Mouse (Mus musculus): Measurements from ENCODE around the gene Pygl.
"Not testable (repeated sequence)": the region's sequence is repeated elsewhere in the genome, so short reads cannot be mapped to it uniquely, and the experiment has no call there.

Gene Pygl

DNA sequence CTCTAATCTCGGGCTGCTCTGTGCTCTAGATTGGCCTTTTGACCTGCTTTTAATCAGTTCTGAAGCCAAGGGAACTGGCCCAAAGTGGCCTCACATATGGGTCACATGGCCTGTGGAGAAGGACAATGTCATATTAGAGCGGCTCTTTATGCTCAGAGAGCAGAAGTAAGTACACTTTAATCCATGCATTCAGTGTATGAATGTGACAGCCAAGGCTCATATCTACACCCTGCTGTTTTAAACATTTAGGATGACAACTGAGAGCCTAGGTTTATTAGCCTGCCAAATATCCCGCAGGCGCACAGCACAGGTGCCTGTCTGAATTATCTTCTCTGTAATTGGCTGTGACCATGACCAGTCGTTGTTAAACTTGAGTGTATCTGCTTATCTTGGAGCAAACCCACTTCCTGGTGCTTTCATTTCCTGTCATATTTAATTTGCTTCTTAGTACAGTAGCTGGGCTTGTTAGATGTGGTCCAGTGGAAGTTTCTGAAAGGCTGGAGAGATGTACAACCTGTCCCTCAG is 794 bp upstream of the Pygl start:
- in situ Hi-C loops (cut with MboI, MseI): loop anchor here (5.0 to 10.0 kb wide), 2 partner anchors 200 to 683 kb away; no protein-coding TSS in a partner anchor

DNA sequence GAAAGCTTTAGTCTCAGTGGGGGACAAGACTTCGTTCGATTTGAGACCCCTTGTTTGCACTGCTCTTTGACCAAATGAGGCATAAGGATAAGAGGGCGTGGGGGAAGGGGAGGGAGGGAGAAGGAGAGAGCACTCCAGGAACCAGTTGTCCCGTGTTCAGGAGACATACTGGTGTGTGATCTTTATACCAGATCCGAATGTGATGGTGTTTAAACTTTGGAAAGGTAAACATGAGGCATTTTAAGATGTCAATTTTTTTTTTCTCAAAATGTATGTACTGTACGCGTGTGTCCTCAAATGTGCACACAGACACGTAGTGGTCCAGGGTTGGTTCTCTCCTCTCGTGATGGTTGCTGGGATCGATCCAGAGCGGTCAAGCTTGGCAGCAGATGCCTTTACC is 3.1 kb downstream of the Pygl start:
- in situ Hi-C loops (cut with MboI, MseI): no loop called here

DNA sequence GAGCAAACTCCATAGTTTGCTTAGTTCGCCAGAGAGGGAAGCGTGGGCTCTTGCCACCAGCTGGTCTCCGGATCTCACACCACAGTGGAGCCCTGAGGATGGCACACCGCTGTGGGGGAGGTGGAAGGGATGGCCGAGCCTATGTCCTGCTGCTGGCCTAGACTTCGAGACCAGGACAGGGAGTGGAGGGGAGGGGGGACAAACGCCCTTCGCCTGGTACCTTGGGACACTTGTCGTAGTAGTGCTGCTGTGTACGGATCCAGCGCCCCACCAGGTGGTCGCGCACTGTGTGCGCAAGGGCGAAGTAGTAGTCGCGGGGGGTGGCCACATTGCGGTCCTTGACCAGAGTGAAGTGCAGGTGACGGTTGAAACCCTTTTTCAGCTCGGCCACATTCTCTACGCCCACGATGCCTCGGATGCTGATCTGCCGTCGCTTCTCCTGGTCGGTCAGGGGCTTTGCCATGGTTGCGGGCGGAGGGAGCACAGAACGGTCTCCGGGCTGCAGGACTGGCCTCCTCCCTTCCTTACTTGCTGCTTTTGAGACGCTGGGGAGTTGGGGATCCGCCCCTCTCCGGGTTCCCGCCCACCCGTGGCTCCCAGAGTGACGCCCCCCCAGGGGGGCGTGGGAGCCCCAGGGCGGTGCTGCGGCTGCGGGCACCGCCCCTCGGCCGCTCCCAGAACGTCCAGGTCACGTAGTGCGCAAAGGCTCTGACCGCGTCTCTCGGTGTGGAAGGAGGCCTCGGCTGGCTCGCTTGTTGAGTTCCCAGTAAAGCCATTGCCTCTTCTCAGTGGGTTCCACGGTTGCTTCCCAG is 4.0 kb downstream of the Pygl start:
- in situ Hi-C loops (cut with MboI, MseI): no loop called here

GRCm38 (mm10) chr12:70226655-70227054 is 4.6 kb downstream of the Pygl start:
- in situ Hi-C loops (cut with MboI, MseI): no loop called here

DNA sequence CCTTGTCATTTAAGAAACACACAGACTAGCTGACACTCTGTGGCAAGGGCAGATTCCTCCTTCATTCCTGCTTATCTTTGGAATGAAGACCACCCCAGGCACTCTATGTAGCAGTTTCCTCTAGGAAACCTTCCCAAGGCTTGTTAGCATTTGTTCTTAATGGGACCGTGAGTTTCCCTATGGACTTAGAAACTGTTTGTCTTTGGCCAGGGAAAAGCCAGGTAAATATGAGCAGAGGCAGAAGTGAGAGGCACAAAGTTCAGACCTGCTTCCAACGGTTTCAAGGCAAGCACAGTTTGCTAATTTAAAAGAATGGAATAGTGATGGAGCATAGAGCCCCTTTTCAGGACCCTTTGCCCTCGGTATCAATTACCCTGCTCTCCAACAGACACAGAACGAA is 8.0 kb downstream of the Pygl start:
- in situ Hi-C loops (cut with MboI, MseI): no loop called here

DNA sequence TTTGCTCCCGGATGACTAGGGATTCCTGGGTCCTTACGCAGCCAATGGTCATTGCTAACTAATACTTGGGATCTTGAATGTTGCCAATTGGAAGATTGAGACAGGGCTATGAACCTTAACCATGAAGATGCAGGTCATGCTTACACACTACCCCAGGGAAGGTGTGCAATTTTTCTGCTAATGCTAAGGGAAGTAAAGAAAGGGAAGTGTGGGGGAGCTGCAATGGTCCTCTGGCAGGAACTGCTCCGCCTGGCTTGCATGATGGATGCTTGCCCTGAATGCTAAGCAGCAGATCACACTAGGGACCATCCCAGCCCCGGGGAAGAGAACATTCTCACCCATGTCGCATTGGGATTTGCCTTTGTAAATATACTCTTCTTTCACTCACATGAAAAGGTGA is 9.9 kb downstream of the Pygl start:
- in situ Hi-C loops (cut with MboI, MseI): no loop called here

DNA sequence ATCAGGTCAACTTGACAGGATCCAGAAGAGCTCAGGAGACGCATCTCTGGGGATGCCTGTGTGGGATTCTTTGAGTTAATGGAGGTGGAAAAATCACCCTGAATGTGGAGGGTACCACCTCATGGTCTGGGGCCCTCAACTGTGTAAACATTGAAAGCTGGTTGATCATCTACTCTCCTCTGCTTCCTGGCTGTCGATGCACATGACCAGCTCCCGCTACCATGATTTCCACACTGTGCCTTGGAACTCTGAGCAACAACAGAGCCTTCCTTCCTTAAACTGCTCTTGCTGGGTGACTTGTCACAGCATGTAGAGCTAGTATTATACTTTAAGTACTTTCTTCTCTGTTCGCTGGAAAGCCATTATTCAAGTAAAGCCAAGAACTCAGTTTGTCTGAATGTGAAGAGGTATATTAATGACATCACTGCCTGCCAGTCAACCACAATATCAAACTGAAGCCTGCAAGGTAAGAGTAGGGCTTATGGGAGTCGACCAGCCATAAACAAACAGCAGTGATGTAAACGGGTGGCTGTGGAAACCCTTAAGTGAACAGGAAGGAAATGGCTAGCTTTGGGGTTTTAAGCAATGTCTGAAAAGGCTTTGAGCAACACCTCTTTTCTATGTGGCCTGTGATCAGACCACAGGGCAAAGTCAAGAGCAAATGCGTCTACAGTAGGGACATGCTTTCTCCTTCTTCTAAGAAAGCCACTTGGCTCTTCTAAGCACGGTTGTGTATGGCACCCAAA is 12.3 kb downstream of the Pygl start:
- in situ Hi-C loops (cut with MboI, MseI): no loop called here

- in situ Hi-C loops (cut with MboI, MseI): no loop called here
Measured at GRCm38 (mm10) chr12:70216229-70216800, 15.0 kb downstream of the Pygl start.

DNA sequence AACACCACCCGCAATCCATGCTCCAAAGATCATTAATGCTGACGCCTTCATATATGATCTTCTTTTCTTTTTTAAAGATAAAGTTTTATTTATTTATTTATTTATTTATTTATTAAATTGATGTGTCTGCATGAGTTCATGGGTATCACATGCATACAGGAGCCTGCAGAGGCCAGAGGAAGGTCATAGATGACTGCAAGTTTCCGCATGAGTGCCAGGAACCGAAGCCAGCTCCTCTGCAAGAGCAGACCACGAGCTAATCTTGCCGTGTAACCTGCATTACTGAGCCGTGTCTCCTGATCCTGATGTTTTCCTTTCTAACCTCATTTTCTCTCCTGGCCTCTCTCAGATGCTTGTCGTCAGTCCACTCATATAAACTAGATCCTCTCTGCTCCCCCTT is 17.0 kb downstream of the Pygl start:
- in situ Hi-C loops (cut with MboI, MseI): no loop called here

DNA sequence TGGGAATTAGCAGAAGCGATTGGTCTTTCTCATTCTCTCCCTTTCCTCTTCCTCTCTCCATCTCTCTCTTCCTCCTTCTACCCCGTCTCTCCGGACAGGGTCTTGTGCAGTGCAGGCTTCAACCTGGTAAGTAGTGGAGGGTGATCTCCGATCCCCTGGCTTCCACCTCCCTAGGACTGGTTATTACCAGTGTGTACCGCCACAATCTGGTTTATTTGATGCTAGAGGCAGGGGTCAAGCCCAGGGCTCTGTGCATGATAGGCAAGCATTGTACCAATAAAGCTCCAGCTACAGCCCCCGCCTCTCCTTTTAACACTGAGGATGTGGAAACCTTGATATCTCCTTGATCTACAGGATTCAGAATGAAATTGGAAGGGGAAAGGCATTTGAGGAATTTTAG is 17.7 kb downstream of the Pygl start:
- in situ Hi-C loops (cut with MboI, MseI): no loop called here

DNA sequence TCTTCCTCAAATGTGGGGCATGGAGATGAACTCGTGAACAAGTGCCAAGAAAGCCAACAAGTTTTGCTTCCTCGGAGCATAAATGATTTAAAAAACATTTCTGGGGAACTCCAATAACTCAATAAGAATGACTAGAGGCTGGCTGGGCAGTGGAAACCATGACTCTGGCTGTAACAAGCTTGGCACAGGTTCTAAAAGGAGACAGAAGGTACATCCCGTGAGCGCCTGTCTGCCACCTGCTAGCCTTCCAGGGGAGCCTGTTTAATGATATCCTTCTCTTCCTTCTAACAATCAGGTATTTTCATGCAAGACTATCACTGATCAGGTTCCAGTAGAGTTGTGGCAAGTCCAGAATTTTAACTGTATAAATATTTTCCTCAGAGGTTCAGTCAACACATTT is 18.8 kb downstream of the Pygl start:
- in situ Hi-C loops (cut with MboI, MseI): no loop called here

DNA sequence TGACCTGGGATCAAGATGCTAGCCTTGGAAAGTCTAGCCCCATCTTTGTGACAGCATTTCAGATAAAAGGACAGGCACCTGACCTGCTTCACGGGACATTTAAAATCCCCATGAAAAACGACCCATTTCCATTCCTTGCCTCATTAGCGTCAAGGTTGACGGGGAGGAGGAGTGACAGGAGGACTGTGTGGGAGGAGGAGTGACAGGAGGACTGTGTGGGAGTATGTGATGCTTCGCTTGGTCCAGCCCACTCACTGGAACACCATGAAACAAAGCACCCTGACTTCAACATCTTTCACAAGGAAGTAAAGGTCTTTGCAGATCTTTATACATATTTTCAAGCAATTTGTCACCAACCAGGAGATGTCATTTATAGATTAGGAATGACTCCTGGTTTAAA is 23.1 kb downstream of the Pygl start:
- in situ Hi-C loops (cut with MboI, MseI): no loop called here

DNA sequence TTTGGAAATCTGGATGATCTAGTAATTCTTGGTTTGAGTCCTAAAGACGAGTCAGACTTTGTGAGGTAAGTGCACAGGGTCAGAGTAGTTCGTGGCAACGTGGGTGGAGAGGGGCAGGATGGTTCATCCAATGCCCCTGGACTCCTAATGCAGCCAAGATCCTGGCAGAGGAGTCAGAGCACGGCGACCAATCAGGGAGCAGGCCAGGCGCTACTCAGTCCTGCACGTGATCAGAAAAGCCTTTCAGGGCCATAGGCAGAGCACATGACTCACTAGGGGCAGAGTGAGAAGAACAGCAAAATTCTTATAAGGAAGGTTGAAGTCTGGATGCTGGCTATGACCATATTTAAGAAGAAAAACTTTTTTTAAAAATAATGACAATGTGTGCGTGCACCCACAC is 26.9 kb downstream of the Pygl start:
- in situ Hi-C loops (cut with MboI, MseI): no loop called here

DNA sequence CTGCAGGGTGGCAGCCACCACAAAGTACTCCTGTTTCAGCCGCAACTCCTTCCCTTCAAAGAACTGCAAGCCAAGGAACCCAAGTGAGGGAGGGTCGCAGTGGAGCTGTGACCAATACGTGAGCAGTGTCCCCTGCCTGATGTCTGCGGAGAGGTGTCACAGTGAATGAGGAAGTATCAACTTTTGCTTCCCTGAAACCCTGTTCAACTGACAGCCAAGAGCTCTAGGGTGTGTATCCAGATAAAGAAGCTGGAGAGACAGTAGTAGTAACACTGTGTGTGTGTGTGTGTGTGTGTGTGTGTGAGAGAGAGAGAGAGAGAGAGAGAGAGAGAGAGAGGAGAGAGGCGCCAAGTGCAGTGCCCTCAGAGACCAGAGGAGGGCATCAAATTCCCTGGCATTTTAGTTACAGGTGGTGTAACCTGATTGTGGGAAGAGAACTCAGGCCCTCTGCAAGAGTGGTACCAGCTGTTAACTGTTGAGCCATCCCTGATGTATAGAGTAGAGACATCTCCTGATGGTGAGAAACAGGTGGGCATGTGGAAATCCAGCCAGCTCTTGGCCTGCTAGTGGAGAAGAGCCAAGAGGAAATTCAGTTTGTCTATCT is 29.3 kb downstream of the Pygl start:
- in situ Hi-C loops (cut with MboI, MseI): no loop called here

GRCm38 (mm10) chr12:70196341-70196740 is 34.9 kb downstream of the Pygl start:
- in situ Hi-C loops (cut with MboI, MseI): no loop called here

- in situ Hi-C loops (cut with MboI, MseI): no loop called here
Measured at GRCm38 (mm10) chr12:70195426-70195825, 35.9 kb downstream of the Pygl start.

DNA sequence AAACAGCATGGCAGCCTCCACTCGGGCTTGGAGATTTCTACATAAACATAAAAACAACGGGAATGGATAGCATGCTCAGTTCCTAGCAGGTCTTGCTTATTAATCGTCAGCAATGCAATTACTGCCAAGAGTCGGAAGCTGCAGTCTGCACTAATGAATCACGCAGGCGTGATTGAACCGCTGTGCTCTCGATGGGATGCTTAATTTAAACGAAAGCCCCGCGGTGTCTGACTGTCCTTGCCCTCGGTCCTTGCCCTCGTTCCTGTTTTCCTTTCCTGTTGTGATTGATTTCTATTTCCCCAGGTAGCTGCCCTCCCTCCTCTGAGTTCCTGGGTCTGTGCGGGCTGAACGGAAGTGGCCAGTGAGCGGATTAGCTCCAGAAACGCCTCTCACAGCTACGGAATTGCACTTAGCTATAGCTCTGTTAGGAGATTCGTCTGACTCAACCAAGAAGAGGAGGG is 39.0 kb downstream of the Pygl start:
- in situ Hi-C loops (cut with MboI, MseI): no loop called here

- in situ Hi-C loops (cut with MboI, MseI): no loop called here
Measured at GRCm38 (mm10) chr12:70184173-70184783, 47.0 kb downstream of the Pygl start.

- in situ Hi-C loops (cut with MboI, MseI): not testable (repeated sequence)
Measured at GRCm38 (mm10) chr12:70183507-70183906, 47.8 kb downstream of the Pygl start.

DNA sequence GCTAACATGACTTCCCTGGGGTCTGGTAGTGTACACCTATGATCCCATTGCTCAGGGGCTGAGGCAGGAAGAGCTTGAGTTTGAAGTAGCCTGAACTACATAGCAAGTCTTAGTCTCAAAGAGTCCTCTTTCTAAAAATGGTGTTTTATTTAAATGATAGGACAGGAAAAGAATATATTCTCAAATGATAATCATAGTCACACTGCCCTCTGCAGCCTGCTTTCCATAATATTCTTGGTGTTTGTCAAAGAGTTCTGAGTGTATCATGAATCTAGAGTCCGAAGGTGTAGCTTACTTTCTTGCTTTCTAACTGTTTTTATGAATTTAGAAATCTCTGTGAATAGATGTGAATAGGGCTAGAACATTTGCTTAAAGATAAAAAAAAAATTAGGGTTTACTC is 61.3 kb downstream of the Pygl start:
- in situ Hi-C loops (cut with MboI, MseI): no loop called here

DNA sequence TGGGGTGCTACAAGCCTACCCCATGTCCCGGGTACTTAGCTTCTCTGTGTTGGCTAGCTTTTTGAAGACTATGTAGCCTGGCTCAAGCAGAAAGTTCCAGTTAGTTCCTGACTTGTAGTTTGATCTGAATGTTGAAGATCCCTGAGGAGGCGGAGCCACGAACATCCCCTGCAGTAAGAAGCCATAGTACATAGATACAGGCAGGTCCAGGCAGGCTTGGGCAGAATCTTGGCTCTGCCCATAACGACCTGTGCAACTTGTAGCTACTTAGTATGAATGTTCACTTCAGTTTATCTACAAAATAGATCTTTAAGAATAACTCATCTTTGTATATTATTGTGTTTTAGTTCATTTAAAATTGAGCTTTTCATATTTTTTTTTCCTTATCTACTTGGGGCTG is 63.3 kb downstream of the Pygl start:
- in situ Hi-C loops (cut with MboI, MseI): no loop called here

GRCm38 (mm10) chr12:70164741-70165140 is 66.5 kb downstream of the Pygl start:
- in situ Hi-C loops (cut with MboI, MseI): no loop called here
